Mouse (Mus musculus) ES-Bruce4 (cell line): ENCODE measurements around the gene Cct8l1.

Source experiments
- CTCF ChIP-seq: IDR thresholded peaks from one replicate; pipeline ENCODE4 v1.8.1; 2011; ENCODE audit warnings: low read depth, low read length
- POLR2A ChIP-seq: IDR thresholded peaks from one replicate; pipeline ENCODE4 v1.8.1; 2011; ENCODE audit warnings: low read length; ENCODE audit not compliant: insufficient read depth

DNA sequence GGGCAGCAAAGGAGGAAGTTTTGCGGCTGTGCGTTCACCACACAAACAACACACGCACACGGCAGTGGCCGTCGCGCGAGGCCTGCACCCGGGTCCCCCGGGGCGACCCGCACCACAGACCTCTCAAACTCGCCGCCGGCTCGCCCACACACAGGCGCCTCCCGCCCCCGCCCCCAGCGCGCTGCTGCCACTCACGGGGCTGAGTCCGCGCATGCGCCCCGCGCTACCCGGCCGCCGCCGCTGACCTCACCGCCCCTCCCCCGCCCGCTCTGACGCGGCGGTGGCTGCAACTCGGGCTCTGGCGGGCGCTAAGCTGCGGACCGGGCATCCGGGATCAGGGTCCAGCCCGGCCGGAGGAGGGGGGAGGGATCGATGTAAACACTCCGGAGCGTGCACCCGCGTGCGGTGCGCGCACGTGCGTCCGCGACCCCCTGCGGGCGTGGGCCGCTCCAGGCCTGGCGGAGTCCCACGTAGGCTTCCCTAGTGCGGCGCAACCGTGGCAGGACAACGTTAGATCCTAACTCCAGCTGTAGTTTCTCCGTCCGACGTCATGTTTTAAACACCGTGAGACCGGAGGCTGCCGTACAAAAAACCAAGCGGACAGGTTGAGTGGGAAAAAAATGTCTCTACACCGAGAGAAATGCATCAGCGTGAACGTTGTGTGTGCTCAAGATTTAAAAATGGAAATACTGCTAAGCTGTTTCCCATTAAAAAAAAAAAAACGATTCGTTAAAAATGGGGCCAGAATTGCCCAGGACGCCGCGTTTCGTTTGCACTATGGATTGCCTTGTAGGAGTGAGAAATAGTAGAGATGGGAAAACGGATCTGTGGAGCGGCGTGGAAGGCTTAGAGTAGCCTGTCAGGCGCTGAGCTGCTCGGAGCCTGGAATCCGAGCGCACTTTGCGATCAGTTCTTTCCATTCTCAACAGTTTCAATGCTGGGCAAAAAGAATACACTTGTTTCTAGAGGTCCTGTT lies 16.2 kb upstream of the Cct8l1 start:
- no peak for TF ChIP-seq POLR2A
- no peak for TF ChIP-seq CTCF
